Mouse (Mus musculus) brain, adult 2 months (tissue): ENCODE measurements at regions not wholly inside any gene's neighbourhood (a gene's known extent, or its start where the extent isn't known, plus 50 kb on each side); places are given as distances from the start of the nearest gene placed in this dataset.

Experiments
- DNase-seq: peaks from one replicate; pipeline ENCODE4 v3.0.0; 2011; ENCODE audit warnings: low read depth, low spot score

DNA sequence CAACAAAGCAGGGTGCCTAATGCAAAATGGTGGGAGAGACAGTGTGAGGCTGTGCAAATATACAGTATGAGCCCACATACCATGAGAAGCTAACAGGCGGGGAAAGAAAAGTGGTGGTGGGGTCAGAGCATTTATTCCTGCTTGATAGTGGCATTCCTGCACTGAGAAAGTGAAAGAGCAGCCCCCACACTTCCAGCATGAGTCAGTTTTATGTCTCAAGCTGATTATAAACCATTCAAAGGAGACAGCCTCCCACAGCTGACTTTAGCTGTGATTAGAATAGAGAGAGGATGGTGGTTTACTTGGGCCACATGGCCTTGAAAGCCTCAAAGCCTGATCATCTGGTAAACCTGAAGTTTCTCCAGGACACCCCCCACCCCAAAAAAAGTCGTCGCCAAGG is 64.4 kb downstream of the Gm43517 start:
- peak; percentile 83 for DNase-seq

DNA sequence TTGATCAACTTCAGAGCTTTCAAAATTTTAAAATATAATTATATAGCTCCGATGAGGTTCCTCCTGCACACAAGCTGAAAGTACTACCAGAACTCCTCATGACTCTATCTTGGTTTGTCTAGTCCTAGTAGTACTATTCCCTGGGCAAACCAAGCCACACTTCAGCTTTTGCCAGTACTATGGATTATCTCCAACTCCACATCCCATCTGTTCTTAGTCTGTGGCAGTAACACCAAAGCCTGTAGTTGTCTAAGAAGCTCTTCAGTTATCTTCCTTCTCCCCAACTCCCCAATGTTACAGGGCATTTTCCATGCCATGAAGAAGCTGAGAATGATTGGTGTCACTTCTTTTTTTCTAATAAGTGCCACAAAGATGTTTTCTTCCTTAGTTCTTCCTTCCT is 83.1 kb downstream of the Gm43517 start:
- DNase-seq: peak; percentile 67

DNA sequence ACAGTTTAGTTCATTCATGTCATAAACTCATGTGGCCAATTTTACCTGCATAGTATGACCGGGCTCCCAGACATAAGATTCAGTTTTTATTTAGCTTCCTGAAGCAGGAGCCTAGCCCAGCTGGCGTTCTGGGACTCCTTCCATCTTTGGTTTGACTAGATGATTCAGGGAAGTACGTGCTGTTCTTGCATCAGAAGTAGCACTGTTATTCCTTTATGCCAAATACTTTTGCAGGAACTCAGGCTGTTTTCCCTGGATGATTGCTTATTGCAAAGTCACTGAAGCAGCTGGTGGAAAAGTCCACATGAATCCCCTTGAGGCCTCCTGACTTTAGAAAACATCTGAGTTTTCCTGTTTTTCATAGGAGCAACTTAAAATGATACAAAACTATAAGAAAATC is 88.4 kb downstream of the Gm43517 start:
- DNase-seq: peak; percentile 93

DNA sequence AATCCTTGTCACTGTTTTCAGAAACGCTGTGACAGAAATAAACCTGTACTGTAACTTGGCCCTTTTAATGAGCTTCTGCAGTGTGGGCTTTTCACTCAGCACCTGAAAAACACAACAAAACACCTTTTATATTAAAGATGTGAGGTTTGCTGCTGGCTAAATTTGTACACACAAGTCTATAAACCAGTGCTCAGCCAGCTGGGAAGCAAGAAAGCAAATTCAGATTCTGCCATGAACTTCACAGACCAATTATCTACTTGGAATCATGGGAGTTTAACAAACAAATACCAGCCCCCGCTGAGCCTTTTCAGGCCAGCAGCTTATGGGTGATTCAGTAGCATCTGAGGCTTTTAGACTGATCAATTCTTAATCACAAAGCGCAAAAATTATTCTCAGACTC is 95.7 kb downstream of the Gm43517 start:
- DNase-seq: peak; percentile 55

DNA sequence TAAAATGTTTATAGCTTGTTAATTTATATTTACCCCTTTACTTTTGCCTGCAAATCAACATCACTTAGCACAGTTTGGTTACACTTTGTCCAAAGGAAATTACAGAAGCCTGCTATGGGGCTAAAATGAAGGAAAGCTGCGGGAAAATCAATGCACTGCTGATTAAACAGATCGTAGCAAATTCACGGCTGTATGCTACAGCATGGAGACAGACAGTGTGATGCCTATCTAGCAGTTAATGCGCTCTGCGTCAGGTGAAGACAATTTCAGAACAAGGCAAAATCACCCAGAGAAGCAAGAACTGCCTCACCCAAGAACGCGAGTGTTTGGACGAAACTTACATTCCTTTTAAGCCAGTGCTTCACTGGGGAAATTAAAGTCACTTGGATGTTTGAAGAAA is 96.2 kb downstream of the Gm43517 start:
- peak; percentile 37 for DNase-seq

DNA sequence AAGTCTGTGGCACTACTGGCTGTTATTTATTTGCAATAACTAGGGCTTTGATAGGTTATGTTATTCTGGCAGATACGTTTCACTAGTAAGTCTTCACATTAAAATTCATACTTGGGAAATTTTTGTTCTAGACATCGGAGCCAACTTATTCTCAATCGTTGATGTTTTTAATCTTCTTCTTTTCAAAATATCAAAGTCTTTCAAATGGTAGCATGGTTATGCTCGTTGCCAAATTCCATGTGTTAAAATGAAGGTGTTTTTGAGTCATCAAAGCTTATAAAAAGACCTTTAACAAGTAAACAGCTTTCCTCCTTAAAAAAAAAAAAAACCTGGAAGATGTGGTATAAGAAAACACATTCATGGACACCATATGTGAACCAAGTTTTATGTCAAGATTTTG is 97.4 kb downstream of the Gm43517 start:
- DNase-seq: peak; percentile 59

DNA sequence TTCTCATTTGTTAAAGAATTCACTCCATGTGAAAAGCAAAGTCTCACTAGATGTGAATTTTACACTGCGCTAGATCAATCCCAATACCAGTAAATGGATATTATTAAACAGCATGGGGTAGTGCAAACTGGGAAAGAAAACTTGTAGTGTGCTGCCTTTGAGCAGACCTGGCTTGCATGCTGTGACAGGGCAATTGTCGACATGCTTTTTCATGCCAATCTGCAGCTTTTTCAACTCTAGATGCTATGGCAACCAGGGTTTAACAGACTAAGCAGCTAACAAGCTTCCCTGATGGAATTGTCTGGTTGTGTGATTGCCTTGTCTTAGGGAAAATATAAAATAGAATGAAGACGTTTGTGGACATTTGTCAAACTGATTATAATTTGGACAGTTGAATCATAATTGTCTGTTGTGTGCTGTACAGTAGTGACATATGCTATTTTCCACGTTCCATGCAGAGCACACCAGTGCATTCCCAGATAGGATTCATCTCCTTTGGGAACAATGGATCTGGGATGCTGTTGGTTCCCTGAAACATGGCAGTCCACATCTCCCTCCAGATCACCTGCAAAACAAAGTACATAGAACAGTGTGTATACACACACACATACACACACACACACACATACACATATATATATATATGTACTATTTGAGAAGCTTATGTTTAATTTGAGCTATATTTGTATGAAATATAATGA is 99.2 kb downstream of the Gm43517 start:
- DNase-seq: peak; percentile 20

DNA sequence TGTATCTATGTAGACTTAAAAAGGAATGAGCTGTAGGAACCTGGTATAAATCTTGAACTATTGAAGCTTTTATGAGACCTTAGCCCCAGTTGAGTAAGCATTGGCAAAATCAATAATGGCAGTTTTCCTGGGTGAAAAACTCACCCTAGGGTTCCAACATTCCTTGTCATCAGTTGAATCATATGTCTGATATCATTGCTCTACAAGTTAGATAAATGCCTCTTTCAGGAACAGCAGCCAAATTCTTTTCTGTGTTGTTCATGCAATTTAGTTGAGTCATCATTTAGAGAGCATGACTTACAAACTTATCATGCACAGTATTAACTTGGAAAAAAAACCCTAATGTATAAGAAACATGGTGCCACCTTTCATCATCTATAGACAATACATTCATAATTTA is 128.2 kb downstream of the Gm43517 start:
- peak; percentile 7 for DNase-seq

DNA sequence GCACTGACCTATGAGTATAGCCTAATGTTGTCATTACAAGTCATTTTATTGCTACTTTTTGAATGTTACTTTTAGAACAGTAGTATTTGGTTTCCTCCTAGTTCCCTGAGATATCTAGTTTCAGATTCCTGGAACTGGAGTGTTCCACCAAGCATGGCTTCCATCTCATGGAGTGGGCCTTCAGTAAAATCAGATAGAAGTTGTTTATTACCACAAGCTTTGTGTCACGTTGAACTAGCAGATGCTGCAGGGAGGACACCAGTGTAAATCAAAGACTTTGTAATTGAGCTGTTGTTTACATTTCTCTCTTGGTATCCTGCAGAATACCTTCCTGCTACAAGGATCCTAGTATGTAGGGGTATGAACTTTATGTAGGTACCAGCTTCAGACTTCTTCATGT is 129.6 kb downstream of the Gm43517 start:
- DNase-seq: no peak
